Mouse (Mus musculus): Measurements from ENCODE around the gene Crim1.

GRCm38 (mm10) chr17:78272142-78272541 lies 72.1 kb downstream of the Crim1 start:
- TF ChIP-seq GATA1 (IDR thresholded peaks at IDR 0.05; ENCODE audit: borderline replicate concordance, low read length): no peak
- no peak for TF ChIP-seq FLI1 (IDR thresholded peaks at IDR 0.05; ENCODE audit: low read length)
